Mouse (Mus musculus): ENCODE data around the gene Trim3. TPM values are rescaled to one million over a fixed set of nuclear protein-coding genes. Genes with fewer than 3 reads are reported as not detected.

The Trim3 gene
- polyA plus RNA-seq, 1 experiment, result 22.0 TPM

DNA sequence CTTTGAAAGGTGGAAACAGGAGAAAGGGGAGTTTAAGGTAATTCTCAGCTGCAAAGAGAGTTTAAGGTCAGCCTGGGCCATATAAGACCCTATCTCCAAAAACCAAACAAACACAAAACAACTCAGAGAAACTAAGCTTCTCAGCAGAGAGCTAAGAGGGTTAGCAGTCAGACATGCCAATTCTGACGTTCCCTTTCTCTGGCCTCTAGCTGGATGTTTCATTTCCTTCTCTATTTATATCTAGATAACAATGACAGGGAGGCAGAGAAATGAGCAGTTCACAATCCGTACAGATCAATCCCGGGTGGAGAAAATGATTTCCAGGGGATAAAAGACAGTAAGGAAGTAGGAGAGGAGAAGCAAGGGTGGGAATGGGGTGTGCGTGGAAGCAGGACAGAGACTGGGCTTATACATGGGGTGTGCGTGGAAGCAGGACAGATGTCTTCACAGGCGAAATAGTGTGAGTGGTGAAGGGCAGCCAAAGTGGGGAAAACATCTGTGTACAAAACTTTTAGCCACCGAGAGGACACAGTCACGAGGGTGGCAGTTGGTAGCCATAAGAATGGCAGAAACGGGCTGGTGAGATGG, 45.0 kb downstream of the Trim3 start:
- H3K4me3 ChIP-seq (ENCODE audit: control insufficient read depth, insufficient read depth, low read length), result no peak overlapping the region
- no peaks in the 10 kb centered on the region for H3K27me3 ChIP-seq (ENCODE audit: control insufficient read depth, insufficient read depth, low read length)
- no peaks in the 10 kb centered on the region for H3K36me3 ChIP-seq (ENCODE audit: control insufficient read depth, insufficient read depth, low read length)
- TF ChIP-seq CTCF (IDR thresholded peaks at IDR 0.05; ENCODE audit: borderline replicate concordance, control insufficient read depth, extremely low read depth, insufficient read depth, low read length, poor library complexity) (no peak), POLR2A (IDR thresholded peaks at IDR 0.05; ENCODE audit: control insufficient read depth, extremely low read depth, insufficient read depth, low read length, poor library complexity) (no peak)
- 56% methylated on average over 9 of the region's 9 CpGs for WGBS
- no peaks in the 10 kb centered on the region for H3K4me1 ChIP-seq (replicated peaks; ENCODE audit: control insufficient read depth, insufficient read depth, low read length)
- DNase-seq, result no peak
- H3K27ac ChIP-seq (ENCODE audit: control insufficient read depth, insufficient read depth, low read length), result no peak overlapping the region

DNA sequence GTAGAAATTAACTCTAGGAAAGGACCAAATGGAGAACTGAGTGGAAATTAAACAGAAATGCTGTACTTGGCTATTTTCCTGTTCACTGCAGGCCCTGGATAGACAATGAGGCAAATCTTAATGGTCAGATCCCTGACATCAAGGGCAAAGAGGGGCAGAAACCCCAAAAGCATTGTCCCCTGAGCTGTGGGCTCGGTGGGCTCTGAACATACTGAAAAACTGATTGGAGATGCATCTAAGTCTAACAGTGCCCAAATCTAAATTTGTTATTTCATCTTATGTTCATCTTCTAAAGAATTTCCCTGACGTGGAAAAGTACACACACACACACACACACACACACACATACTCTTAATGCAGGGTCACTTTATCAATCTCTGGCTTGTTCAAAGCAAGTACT, 51.4 kb downstream of the Trim3 start:
- H3K27ac ChIP-seq (ENCODE audit: control insufficient read depth, insufficient read depth, low read length), result no peak overlapping the region
- peaks cover 6% of the 10 kb centered on the region; the same call in 1 of the 2 replicates for H3K4me1 ChIP-seq (replicated peaks; ENCODE audit: control insufficient read depth, insufficient read depth, low read length)
- no peak for TF ChIP-seq POLR2A (IDR thresholded peaks at IDR 0.05; ENCODE audit: control insufficient read depth, extremely low read depth, insufficient read depth, low read length, poor library complexity)
- no peak for TF ChIP-seq CTCF (IDR thresholded peaks at IDR 0.05; ENCODE audit: borderline replicate concordance, control insufficient read depth, extremely low read depth, insufficient read depth, low read length, poor library complexity)
- no peak for DNase-seq
- no peak overlapping the region for H3K4me3 ChIP-seq (ENCODE audit: control insufficient read depth, insufficient read depth, low read length)
- no peaks in the 10 kb centered on the region; the same call in 1 of the 2 replicates for H3K27me3 ChIP-seq (ENCODE audit: control insufficient read depth, insufficient read depth, low read length)
- H3K36me3 ChIP-seq (ENCODE audit: control insufficient read depth, insufficient read depth, low read length), result no peaks in the 10 kb centered on the region
- 89% methylated on average over 2 of the region's 2 CpGs for WGBS

DNA sequence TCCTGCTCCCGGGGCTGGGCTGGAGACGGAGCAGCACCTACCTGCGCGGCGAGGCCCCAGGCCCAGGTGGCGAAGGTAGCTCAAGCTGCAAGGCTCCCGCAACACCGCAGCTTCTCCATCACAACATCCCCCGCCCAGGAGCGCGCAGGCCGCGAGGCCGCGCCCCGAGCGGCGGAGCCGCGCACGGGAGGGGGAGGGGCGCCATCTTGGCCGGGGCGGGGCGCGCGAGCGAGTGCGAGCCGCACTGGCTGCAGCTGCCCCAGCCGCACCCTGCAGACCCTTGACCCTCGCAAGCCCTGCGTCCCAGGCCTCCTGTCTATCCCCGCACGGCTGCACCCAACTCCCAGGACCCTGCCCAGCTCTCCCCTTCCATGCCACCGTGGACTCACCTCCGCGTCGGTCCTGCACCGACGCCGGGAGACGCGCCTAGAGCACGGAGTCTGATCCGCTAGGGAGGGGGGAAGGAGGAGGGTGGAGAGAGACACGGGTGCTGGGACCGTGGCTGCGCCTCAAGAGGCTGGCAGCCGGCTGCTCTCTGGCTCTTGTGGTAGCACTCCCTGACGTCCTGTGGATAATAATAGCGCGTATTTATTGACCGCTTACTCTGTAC, 52.2 kb downstream of the Trim3 start, which contains the start of gene Apbb1:
Gene Apbb1, minus strand, starts transcription at position 560 of the 610 bp plus-strand sequence.
- no peaks in the 10 kb centered on the region for H3K36me3 ChIP-seq (ENCODE audit: control insufficient read depth, insufficient read depth, low read length)
- peak within 1 kb of the TSS; percentile 91 for H3K4me3 ChIP-seq (ENCODE audit: control insufficient read depth, insufficient read depth, low read length)
- 2% methylated on average over 53 of the region's 54 CpGs for WGBS
- H3K4me1 ChIP-seq (replicated peaks; ENCODE audit: control insufficient read depth, insufficient read depth, low read length), result peaks cover 6% of the 10 kb centered on the region; the same call in 1 of the 2 replicates
- H3K27me3 ChIP-seq (ENCODE audit: control insufficient read depth, insufficient read depth, low read length), result no peaks in the 10 kb centered on the region; the same call in 1 of the 2 replicates
- H3K27ac ChIP-seq (ENCODE audit: control insufficient read depth, insufficient read depth, low read length), result no peak within 1 kb of the TSS
- TF ChIP-seq CTCF (IDR thresholded peaks at IDR 0.05; ENCODE audit: borderline replicate concordance, control insufficient read depth, extremely low read depth, insufficient read depth, low read length, poor library complexity) (peak; percentile 61; the same call in 1 of the 2 replicates), POLR2A (IDR thresholded peaks at IDR 0.05; ENCODE audit: control insufficient read depth, extremely low read depth, insufficient read depth, low read length, poor library complexity) (0 out of 2 replicates have a peak, but pooled peaks have one; percentile 31)
- peak; percentile 59 for DNase-seq

DNA sequence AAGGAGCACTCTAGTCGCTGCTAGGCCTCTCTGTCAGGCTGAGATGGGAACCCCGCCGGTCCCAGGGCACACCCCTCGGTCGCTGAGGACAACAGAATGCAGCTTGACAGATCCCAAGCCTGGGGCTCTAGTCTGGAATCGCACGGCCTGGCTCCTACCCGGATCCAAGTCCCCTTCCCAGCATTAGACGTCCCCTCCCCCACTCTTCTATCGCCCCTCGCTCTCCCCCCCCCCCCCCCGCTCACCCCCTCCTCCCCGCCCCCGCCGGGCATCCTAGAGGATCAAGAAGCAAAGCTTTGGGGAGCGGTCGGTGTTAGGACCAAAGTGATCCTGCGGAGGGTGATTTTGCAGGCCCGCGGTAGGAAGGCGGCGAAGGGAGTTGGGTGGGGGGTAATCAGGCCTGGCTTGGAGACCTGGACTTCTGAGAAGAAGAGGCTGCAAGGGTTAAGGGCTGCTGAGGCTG, 52.7 kb downstream of the Trim3 start:
- Histone ChIP-seq H3K27ac (ENCODE audit: control insufficient read depth, insufficient read depth, low read length) (no peak overlapping the region), H3K4me1 (replicated peaks; ENCODE audit: control insufficient read depth, insufficient read depth, low read length) (peaks cover 6% of the 10 kb centered on the region; the same call in 1 of the 2 replicates), H3K27me3 (ENCODE audit: control insufficient read depth, insufficient read depth, low read length) (no peaks in the 10 kb centered on the region; the same call in 1 of the 2 replicates), H3K4me3 (ENCODE audit: control insufficient read depth, insufficient read depth, low read length) (peak overlapping the region; percentile 91), H3K36me3 (ENCODE audit: control insufficient read depth, insufficient read depth, low read length) (no peaks in the 10 kb centered on the region)
- TF ChIP-seq POLR2A (IDR thresholded peaks at IDR 0.05; ENCODE audit: control insufficient read depth, extremely low read depth, insufficient read depth, low read length, poor library complexity), result no peak
- 23% methylated on average over 19 of the region's 22 CpGs for WGBS
- no peak for DNase-seq

DNA sequence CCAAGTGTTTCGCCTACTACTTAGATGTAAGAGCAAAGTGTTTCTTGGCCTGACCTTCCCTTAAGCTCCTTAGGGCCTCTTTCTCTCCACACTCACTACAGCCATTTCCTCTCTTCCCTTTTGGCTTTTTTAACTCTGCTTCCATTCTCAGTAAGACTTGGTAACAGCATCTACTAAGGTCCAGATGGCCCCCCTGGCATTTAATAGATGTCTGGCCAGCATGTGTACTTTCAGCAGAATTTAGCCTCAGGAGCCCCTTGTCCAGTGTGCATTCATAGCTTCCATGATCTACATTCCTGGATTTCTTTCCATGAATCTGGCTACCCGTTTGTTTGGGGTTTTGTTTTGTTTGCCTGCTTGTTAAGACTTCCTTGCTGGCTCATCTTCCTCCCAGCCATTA, 54.9 kb downstream of the Trim3 start:
- Histone ChIP-seq H3K36me3 (ENCODE audit: control insufficient read depth, insufficient read depth, low read length) (no peaks in the 10 kb centered on the region), H3K4me3 (ENCODE audit: control insufficient read depth, insufficient read depth, low read length) (no peak overlapping the region), H3K27me3 (ENCODE audit: control insufficient read depth, insufficient read depth, low read length) (no peaks in the 10 kb centered on the region; the same call in 1 of the 2 replicates), H3K4me1 (replicated peaks; ENCODE audit: control insufficient read depth, insufficient read depth, low read length) (peaks cover 6% of the 10 kb centered on the region; the same call in 1 of the 2 replicates), H3K27ac (ENCODE audit: control insufficient read depth, insufficient read depth, low read length) (no peak overlapping the region)
- TF ChIP-seq POLR2A (IDR thresholded peaks at IDR 0.05; ENCODE audit: control insufficient read depth, extremely low read depth, insufficient read depth, low read length, poor library complexity) (no peak), CTCF (IDR thresholded peaks at IDR 0.05; ENCODE audit: borderline replicate concordance, control insufficient read depth, extremely low read depth, insufficient read depth, low read length, poor library complexity) (no peak)
- no peak for DNase-seq
- 87% methylated on average over 2 of the region's 2 CpGs for WGBS

DNA sequence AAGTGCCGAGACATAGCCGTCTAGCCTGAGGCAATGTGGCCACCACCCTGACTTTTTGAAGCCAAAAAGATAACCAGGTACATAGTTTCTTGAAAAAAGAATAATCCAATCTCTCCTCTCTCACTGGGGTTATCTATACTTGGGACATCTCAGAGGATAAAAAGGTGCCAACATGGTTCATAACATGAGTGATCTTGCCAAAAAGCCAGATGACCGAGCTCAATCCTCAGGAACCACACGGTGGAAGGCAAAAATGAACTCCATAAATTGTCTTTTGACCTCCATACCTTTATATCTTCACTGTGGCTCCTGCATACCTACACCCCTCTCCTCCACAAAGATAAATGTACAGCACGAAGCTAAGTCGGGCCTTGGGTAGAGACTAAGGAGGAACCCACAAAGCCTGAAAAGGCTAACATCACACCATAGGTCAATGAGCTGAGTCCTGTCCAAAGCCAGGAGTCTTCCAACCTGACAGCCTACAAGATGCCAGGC, 55.9 kb downstream of the Trim3 start:
- no peaks in the 10 kb centered on the region; the same call in 1 of the 2 replicates for H3K27me3 ChIP-seq (ENCODE audit: control insufficient read depth, insufficient read depth, low read length)
- peaks cover 6% of the 10 kb centered on the region; the same call in 1 of the 2 replicates for H3K4me1 ChIP-seq (replicated peaks; ENCODE audit: control insufficient read depth, insufficient read depth, low read length)
- TF ChIP-seq POLR2A (IDR thresholded peaks at IDR 0.05; ENCODE audit: control insufficient read depth, extremely low read depth, insufficient read depth, low read length, poor library complexity) (no peak), CTCF (IDR thresholded peaks at IDR 0.05; ENCODE audit: borderline replicate concordance, control insufficient read depth, extremely low read depth, insufficient read depth, low read length, poor library complexity) (no peak)
- no peak for DNase-seq
- H3K27ac ChIP-seq (ENCODE audit: control insufficient read depth, insufficient read depth, low read length), result no peak overlapping the region
- H3K36me3 ChIP-seq (ENCODE audit: control insufficient read depth, insufficient read depth, low read length), result no peaks in the 10 kb centered on the region
- WGBS, result 98% methylated on average over 6 of the region's 6 CpGs
- no peak overlapping the region for H3K4me3 ChIP-seq (ENCODE audit: control insufficient read depth, insufficient read depth, low read length)
